ENCODE assay signal across 9 mouse cellular contexts in the genomic region with DNA sequence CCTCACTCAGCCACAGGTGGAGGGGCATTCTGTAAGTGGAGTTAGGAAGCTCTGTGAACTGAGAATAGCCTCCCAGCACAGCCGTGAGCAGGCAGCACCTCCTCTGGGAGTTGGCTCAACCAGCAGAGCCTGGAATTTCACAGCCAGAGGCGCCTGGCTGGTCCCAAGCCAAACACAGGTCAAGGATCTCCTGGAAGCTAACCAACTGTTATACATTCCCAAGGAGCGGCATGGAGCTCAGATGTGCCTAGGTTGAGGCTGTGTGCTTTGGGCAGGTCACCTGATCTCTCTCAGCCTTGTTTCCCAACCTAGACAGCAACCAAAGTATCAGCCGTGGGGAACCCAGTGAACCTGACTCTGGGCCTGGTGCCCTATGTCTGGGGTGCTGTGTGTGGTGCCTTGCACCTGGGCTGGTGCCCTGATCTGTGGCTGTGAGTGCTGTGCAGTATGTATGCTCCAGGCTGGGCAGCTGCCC. TPM values are rescaled to one million over a fixed set of nuclear protein-coding genes. Genes with fewer than 3 reads are reported as not detected.
DNase-seq lines count a peak whose midpoint lies in the region; ATAC-seq and TF ChIP-seq lines count a peak whose summit lies in the region.
"Had no signal": no experiment of that assay in that cellular context is flagged by ENCODE, and none has a peak within 500 bp of the region (broad histone marks: within the 10 kb centered on the region; RNA-seq: fewer than 3 reads in every experiment).

No protein-coding gene starts in this region.

- peak; percentile 27; the same call in 1 of the 2 replicates for ATAC-seq in embryonic facial prominence, embryonic 15.5 days (ENCODE audit: insufficient number of reproducible peaks, low FRiP score, low TSS enrichment, low read depth)
- ATAC-seq in intestine, embryonic 15.5 days, result peak; percentile 24; the same call in 1 of the 2 replicates
- ATAC-seq in lung, embryonic 16.5 days (ENCODE audit: low read depth), result peak; percentile 44
- ATAC-seq in granulocyte monocyte progenitor cell, adult 5-6 weeks (replicated peaks; ENCODE audit: poor library complexity, severe bottlenecking), result no peak
- ATAC-seq in megakaryocyte progenitor cell, adult 5-6 weeks (replicated peaks; ENCODE audit: poor library complexity), result no peak

- 35% methylated on average over 4 of the region's 4 CpGs for WGBS in embryonic facial prominence, embryonic 15.5 days
- 30% methylated on average over 4 of the region's 4 CpGs for WGBS in intestine, embryonic 15.5 days
- WGBS in lung, embryonic 16.5 days, result 10% methylated on average over 4 of the region's 4 CpGs

- H3K4me2 ChIP-seq in embryonic facial prominence, embryonic 15.5 days (replicated peaks), result no peak overlapping the region
- H3K4me2 ChIP-seq in intestine, embryonic 15.5 days (replicated peaks), result no peak overlapping the region
- H3K4me2 ChIP-seq in lung, embryonic 16.5 days (ENCODE audit: low read depth, low read length), result no peak overlapping the region

- H3K9me3 ChIP-seq in embryonic facial prominence, embryonic 15.5 days (replicated peaks), result no peaks in the 10 kb centered on the region
- H3K9me3 ChIP-seq in intestine, embryonic 15.5 days, result no peaks in the 10 kb centered on the region
- no peaks in the 10 kb centered on the region for H3K9me3 ChIP-seq in lung, embryonic 16.5 days (ENCODE audit: control insufficient read depth, low read length)

- no peak for DNase-seq in left cerebral cortex, adult 2 months (ENCODE audit: extremely low spot score in 1 of 2, low spot score in 2 of 2)
- DNase-seq in left cerebral cortex, postnatal 25 days (ENCODE audit: low spot score in 2 of 2), result no peak
- DNase-seq in right cerebral cortex, adult 18-20 months, result no peak

- no peak for TF ChIP-seq CTCF in left cerebral cortex, adult 2 months (IDR thresholded peaks at IDR 0.05)

- no peak overlapping the region for H3K4me3 ChIP-seq in left cerebral cortex, adult 2 months
- H3K4me3 ChIP-seq in embryonic facial prominence, embryonic 15.5 days (replicated peaks), result no peak overlapping the region
- H3K4me3 ChIP-seq in intestine, embryonic 15.5 days (replicated peaks), result no peak overlapping the region
- no peak overlapping the region for H3K4me3 ChIP-seq in lung, embryonic 16.5 days (ENCODE audit: low read length)

- no peak overlapping the region for H3K9ac ChIP-seq in embryonic facial prominence, embryonic 15.5 days
- no peak overlapping the region for H3K9ac ChIP-seq in intestine, embryonic 15.5 days
- H3K9ac ChIP-seq in lung, embryonic 16.5 days (ENCODE audit: low read length), result 0 out of 2 replicates have a peak overlapping the region, but pooled peaks have one; percentile 25

- peak overlapping the region; percentile 69; the same call in 1 of the 2 replicates for H3K27ac ChIP-seq in left cerebral cortex, adult 2 months
- peak overlapping the region; percentile 78 for H3K27ac ChIP-seq in embryonic facial prominence, embryonic 15.5 days (replicated peaks)
- peak overlapping the region; percentile 70 for H3K27ac ChIP-seq in intestine, embryonic 15.5 days
- peak overlapping the region; percentile 79 for H3K27ac ChIP-seq in lung, embryonic 16.5 days (ENCODE audit: low read length)

- intact Hi-C loops in left cerebral cortex, adult 2 months (cut with DNase I), result no loop called here
- intact Hi-C loops in left cerebral cortex, postnatal 25 days (cut with DNase I), result no loop called here

- peaks cover 24% of the 10 kb centered on the region for H3K27me3 ChIP-seq in embryonic facial prominence, embryonic 15.5 days
- peaks cover 19% of the 10 kb centered on the region for H3K27me3 ChIP-seq in intestine, embryonic 15.5 days (replicated peaks)
- H3K27me3 ChIP-seq in lung, embryonic 16.5 days (ENCODE audit: control insufficient read depth, insufficient read depth, low read depth, low read length), result peaks cover 9% of the 10 kb centered on the region

- peaks cover 61% of the 10 kb centered on the region for H3K4me1 ChIP-seq in embryonic facial prominence, embryonic 15.5 days
- H3K4me1 ChIP-seq in intestine, embryonic 15.5 days (replicated peaks), result peaks cover 69% of the 10 kb centered on the region
- H3K4me1 ChIP-seq in lung, embryonic 16.5 days (replicated peaks; ENCODE audit: control insufficient read depth, insufficient read depth, low read length), result peaks cover 61% of the 10 kb centered on the region

- H3K36me3 ChIP-seq in embryonic facial prominence, embryonic 15.5 days, result no peaks in the 10 kb centered on the region
- H3K36me3 ChIP-seq in intestine, embryonic 15.5 days, result no peaks in the 10 kb centered on the region
- H3K36me3 ChIP-seq in lung, embryonic 16.5 days (ENCODE audit: control insufficient read depth, insufficient read depth, low read length), result no peaks in the 10 kb centered on the region

RNA-seq across cellular contexts. Expression of a gene that starts 5.5 kb away (rescaled TPM):
- 1 to 10 TPM; 5.9 TPM for total RNA-seq in left cerebral cortex, adult 2 months (2021)
- total RNA-seq in left cerebral cortex, postnatal 25 days (2021), result 1 to 10 TPM; 6.4 to 7.4 TPM
- polyA plus RNA-seq in embryonic facial prominence, embryonic 15.5 days (2015; fragmentation: Nextera tagmentation; extraction: Ambion mirVana), result 31.3 and 33.0 TPM in 2 replicates
- 47.2 and 48.2 TPM in 2 replicates for polyA plus RNA-seq in intestine, embryonic 15.5 days (2015; fragmentation: Nextera tagmentation; extraction: Ambion mirVana)
- 36.9 and 37.9 TPM in 2 replicates for polyA plus RNA-seq in lung, embryonic 16.5 days (2015; fragmentation: Nextera tagmentation; extraction: Ambion mirVana)
- total RNA-seq in granulocyte monocyte progenitor cell, adult 5-6 weeks (2014; fragmentation: Nextera tagmentation), result not detected in 2 replicates
- total RNA-seq in granulocyte monocyte progenitor cell, adult 5-6 weeks (2017), result not detected in 2 replicates
- total RNA-seq in megakaryocyte progenitor cell, adult 5-6 weeks (2015), result not detected in 2 replicates
- total RNA-seq in megakaryocyte progenitor cell, adult 5-6 weeks (2017), result not detected in 2 replicates
- total RNA-seq: hematopoietic stem cell, adult 5-6 weeks had no signal

Comparison
In these comparisons a context has a peak if more than half of its experiments do, and no peak if none do; other contexts are left out.
1. ATAC-seq: peak in embryonic facial prominence, embryonic 15.5 days (single experiment), intestine, embryonic 15.5 days (single experiment) and lung, embryonic 16.5 days (single experiment); none in granulocyte monocyte progenitor cell, adult 5-6 weeks (single experiment) and megakaryocyte progenitor cell, adult 5-6 weeks (single experiment).
2. RNA of a gene that starts 5.5 kb away (total RNA-seq): 6.4 to 7.4 TPM in left cerebral cortex, postnatal 25 days and 5.9 TPM in left cerebral cortex, adult 2 months; not detected in granulocyte monocyte progenitor cell, adult 5-6 weeks and not detected in megakaryocyte progenitor cell, adult 5-6 weeks; every median in the first group is over 4 times any median in the second.
3. Peak in every context shown above with its lines, with median percentiles within 50 percentile points of each other: H3K27ac ChIP-seq.